Mouse (Mus musculus) gastrocnemius, postnatal 36 days (tissue): Measurements from ENCODE around the gene Prelp. TPM values are rescaled to one million over a fixed set of nuclear protein-coding genes. Genes with fewer than 3 reads are reported as not detected.
"Not testable (repeated sequence)": the region's sequence is repeated elsewhere in the genome, so short reads cannot be mapped to it uniquely, and the experiment has no call there.

Experiments
- DNase-seq, 2 experiments: peaks; one replicate each; pipeline ENCODE4 v3.0.0; 2022
- intact Hi-C: fragments of 180-260 bp; cut with DNase I; formaldehyde crosslinking; loops from one replicate; pipeline ENCODE4 v1.15.1; 2025
- long read RNA-seq, 2 experiments: library from polyadenylated mRNA; stranded (forward); transcript quantifications; one replicate each; pipeline ENCODE4 v2.0.0; 2021
- total RNA-seq, 2 experiments: library from RNA; stranded (reverse); gene quantifications; 2 replicates each; pipeline ENCODE4 v1.2.3; 2021

Prelp gene
- 10 to 100 TPM; 16.1 to 19.9 TPM for total RNA-seq
- long read RNA-seq, experiment 1, transcript Prelp-201 (3 exons, 3,615 nt) = major isoform, 10 of 16 reads
- long read RNA-seq, experiment 1, partial matches to known transcripts = 1 of 16 reads
- long read RNA-seq, experiment 1, other reads (novel, unspliced or antisense) = 5 of 16 reads
- long read RNA-seq, experiment 2, transcript Prelp-201 (3 exons, 3,615 nt) = major isoform, 9 of 18 reads
- long read RNA-seq, experiment 2, partial matches to known transcripts = 2 of 18 reads
- long read RNA-seq, experiment 2, other reads (novel, unspliced or antisense) = 7 of 18 reads

DNA sequence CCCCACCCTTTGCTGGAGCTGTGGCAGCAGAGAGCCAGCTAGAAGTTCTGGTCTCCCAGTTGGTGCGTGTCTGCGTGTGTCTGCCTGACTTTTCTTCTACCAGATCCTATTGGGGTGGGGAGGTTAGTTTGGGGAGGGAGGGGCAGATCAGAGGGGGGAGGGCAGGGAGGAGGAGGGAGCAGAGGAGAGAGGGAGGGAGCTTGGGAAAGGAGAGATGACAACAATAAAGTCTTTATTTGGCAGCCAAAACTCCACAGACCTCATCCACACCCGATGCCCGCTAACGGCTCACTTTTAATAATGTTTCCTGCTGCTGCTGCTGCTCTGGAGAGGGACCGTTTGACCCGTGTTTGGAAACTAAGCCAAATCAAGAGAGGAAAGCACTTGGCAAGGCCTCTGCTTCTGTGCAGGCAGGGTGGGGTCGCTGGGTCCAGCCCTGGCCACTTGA, at the start of gene Prelp:
Gene Prelp (minus strand): TSS at position 111 of the 448 bp plus-strand sequence.
- DNase-seq = peak; percentile 32 to 60
- intact Hi-C loops = no loop called here

DNA sequence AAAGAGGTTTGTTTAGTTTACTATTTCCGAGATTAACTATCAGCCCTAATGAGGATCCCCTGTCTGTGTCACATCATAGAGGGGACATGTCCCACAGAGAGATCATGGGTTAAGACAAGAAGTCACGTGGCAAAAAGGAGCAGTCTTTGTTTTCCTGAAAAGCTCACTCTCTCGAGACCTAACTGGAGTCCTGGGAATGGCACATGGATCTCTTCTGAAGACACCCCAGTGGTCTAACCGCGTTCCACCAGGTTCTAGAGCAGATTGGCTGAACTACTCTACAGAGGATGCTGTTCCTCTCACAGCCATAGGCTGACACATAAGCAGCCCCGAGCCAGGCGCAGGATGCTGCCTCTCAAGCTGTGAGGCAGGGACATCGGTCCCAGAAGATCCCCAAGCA, 48.2 kb upstream of the Prelp start:
- no peak for DNase-seq
- intact Hi-C loops = no loop called here

DNA sequence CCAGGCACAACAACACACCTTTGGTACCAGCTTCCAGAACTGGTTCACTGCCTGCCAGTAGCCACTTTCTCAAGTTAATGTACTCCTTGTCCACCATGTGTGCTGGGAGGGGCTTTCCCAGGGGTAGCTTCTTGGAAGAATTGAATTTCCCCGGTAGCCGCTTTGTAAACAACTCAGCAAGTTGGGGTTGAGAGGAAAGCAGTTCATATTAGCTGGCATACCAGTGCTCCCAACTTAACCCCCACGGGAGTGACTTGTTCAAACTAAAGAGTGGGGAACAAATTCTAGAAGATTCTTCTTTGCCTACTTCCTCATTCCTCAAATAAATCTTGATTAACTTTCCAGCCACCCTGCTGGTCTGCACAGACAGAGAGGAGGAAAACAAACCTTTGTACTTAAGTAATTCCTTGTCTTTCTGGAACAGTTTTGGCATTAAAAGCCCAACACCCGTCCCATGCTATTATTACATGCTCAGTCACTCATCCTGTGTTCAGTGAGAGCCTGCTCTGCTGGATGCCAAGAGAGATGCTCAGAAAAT, 47.6 kb upstream of the Prelp start:
- no peak for DNase-seq
- intact Hi-C loops = no loop called here

DNA sequence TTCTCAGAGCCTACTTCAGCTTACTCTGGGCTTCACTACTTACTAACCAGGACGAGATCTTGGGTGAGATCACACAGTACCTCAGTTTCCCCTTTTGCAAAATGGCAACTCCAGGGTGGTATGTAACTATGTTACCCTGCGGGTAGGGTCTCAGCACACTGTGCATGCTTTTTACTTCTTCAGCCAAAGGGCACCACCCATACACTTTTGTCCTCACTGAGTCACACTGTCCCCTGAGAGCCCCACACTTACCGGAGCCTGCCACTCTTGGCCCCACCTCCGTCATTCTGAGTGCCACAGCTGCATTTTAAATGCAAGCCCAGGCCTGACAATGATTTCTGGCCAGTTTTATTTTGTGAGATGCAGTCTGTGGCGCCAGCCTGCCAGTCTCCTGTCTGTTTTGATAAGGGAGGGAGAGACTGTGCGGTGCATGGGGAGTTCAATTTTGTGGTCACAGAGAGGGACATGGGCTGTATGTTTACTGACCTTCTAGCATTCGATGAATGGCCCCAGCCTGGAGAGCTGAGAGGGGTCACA, 46.3 kb upstream of the Prelp start:
- no peak for DNase-seq
- intact Hi-C loops = no loop called here

DNA sequence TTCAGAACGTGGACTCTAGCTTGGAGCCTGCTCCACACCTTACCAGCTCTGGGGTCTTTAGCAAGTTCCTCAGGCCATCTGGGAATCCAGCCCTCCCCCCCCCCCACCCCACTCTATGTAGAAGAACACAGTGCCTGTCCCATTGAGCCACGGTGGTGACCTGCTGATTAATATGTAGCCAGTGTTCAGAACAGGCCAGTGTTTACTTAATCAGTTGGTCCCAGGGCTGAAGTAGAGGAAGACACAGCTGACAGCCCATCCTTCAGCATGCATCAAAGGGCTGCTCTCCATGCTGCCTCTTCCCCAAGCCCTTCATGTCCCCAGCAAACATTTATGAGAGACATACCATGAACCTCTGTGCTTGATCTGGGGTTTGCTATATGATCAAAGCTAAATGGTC, 44.8 kb upstream of the Prelp start:
- intact Hi-C loops = no loop called here
- DNase-seq = no peak

DNA sequence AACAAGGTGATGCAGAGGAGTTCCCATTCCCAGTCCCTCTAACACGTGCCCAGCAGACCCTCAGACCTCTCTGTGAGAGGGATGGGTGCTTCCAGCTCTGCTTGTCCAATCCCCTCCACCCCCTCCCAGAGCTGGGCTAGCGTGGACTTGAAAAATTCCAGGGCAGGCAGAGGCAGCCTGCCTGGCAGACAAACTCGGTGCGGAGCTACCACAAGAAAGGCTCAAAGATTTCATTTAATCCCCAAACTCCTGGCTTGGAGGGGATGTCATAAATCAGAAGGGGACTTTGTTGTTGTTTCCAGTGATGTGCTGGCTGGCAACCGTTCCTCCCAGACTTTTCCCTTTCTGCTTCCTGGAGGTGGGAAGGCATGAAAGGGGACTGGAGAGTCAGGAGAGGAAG, 44.1 kb upstream of the Prelp start:
- DNase-seq = no peak
- intact Hi-C loops = no loop called here

DNA sequence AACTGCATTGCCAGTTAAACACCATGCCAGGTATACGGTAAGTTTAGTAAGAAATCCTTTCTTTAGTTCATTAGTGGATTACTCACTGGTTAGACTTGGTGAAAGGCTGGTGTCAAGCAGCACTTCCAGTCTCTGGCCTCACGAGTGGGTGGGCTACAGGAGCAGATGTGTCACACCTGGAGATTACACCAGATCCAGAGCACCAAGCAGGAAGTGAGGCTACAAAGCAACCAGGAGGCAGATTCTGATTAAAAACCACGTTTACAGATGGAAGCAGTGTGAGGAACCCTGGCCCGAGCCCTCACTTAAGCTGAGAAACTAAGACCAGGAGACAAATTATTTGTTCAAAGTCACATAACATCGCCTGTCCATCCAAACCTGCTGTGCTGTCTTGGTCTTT, 43.5 kb upstream of the Prelp start:
- intact Hi-C loops = loop anchor here (5.0 kb wide), 1 partner anchor 143 kb away; no protein-coding TSS in a partner anchor
- DNase-seq = no peak

DNA sequence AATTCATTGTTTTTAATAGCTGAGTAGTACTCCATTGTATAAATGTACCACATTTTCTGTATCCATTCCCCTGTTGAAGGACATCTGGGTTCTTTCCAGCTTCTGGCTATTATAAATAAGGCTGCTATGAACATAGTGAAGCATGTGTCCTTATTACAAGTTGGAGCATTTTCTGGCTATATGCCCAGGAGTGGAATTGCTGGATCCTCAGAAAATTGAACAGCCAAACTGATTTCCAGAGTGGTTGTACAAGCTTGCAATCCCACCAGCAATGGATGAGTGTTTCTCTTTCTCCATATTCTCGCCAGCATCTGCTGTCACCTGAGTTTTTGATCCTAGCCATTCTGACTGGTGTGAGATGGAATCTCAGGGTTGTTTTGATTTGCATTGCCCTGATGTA, 42.4 kb upstream of the Prelp start:
- not testable (repeated sequence) for DNase-seq
- intact Hi-C loops = loop anchor here (5.0 kb wide), 1 partner anchor 144 kb away; no protein-coding TSS in a partner anchor

DNA sequence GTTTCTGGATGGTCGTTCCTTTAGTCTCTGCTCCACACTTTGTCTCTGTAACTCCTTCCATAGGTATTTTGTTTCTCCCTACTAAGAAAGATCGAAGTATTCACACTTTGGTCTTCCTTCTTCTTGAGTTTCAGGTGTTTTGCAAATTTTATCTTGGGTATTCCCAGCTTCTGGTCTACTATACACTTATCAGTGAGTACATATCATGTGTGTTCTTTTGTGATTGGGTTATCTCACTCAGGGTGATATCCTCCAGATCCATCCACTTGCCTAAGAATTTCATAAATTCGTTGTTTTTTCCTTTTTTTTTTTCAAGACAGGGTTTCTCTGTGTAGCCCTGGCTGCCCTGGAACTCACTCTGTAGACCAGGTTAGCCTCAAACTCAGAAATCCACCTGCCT, 41.9 kb upstream of the Prelp start:
- DNase-seq = not testable (repeated sequence)
- intact Hi-C loops = loop anchor here (5.0 kb wide), 1 partner anchor 144 kb away; no protein-coding TSS in a partner anchor

DNA sequence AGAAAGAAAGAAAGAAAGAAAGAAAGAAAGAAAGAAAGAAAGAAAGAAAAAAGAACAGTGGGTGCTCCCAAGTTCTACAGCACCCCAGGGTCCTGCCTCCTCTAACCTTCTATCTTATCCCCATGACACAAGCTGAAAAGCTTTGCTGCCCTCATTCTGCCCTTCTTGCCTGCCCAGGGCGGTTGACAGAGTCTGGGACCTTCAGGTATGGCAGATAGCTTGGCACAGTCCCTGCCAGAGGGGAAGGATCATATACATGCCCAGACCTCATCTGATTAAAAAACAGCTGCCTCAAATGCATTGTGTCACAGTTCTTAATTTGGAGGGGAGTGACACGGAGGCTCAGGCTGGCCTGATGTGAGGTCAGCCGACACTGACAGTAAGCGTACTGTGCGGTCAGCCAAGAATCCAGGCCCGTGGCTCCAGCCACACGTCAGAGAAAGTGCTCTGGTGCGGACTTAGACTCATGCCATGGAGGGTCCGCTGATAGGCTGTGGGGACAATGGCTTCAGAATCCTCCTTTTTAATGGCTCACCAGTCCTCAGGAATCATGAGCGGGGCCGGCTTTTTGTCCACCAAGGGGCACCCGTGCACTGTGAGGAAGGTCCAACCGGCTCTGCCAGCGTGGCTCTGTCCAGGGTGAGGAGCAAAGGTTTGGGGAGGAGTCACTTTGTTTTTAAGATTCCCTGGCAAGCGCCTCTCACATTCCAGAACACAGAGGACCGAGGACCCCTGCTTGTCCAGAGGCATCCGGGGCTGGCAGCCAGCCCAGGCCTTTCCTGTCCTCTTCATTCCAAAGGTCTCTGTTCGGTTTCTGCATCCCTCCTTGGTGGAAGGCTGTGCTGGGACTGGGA, 40.3 kb upstream of the Prelp start:
- peak; percentile 67 to 83 for DNase-seq
- intact Hi-C loops = loop anchor here (1.0 to 5.0 kb wide), 3 partner anchors 47 to 146 kb away; no protein-coding TSS in a partner anchor

DNA sequence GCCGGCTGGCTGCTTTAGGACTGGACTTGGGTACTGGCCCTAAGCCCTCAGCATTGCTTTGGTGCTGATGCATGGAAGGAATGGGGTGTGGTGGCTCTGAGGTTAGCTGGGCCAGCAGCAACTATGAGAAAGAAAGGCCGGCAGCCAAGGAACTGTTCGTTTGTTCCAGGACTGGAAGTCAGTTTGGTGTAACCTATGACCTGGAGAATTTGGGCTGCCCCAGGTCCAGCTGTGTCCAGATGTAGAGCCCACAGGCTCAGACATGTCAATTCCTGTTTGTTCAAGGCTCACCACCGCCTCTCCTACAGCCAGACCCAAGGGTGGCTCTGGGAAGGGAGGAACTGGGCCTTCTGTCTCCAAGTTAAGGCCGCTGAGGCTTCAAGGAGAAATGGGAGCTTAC, 38.3 kb upstream of the Prelp start:
- intact Hi-C loops = no loop called here
- peak; percentile 43 to 49 for DNase-seq

DNA sequence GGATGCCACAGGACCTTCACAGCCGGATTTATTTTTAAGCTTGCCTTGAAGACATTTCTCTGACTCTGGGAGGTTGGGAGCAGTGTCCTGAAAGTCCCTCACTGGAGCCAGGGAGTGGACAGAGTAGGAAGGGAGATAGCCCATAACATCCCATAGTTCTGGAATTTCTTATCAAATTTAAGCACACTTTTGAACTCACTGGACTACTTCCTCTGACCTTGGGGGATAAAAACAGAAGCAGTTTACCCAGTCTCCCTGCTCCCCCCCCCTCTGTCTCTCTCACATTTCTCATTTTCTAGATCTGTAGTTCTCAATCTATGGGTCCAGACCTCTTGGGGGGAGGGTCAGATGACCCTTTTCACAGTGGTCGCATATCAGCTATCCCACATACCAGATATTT, 32.8 kb upstream of the Prelp start:
- intact Hi-C loops = loop anchor here (5.0 kb wide), 1 partner anchor 37 kb away; no protein-coding TSS in a partner anchor
- no peak for DNase-seq

DNA sequence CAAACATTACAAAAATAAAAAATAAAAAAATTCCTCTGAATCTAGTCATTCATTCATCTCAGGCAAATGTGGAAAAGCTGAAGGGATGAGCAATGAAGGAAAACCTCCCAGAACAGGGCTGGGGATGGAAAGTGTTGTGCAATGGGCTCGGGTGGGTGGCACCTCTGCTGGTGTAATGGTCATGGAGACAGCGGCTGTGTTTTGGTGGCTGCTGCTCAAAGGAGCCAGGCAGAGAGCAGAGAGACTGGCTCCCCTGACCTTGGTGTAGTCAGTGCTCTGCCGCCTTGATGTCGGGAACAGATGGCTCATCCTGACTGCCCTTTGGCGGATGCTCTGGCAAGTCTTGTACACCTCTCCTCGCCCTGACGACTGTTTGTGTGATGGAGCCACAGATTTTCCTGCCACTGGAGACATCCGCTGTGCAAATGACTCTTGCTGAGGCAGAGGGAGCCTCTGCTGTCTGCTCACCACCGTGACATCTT, 32.1 kb upstream of the Prelp start:
- intact Hi-C loops = loop anchor here (5.0 kb wide), 1 partner anchor 36 kb away; no protein-coding TSS in a partner anchor
- DNase-seq = peak; percentile 47 to 61

DNA sequence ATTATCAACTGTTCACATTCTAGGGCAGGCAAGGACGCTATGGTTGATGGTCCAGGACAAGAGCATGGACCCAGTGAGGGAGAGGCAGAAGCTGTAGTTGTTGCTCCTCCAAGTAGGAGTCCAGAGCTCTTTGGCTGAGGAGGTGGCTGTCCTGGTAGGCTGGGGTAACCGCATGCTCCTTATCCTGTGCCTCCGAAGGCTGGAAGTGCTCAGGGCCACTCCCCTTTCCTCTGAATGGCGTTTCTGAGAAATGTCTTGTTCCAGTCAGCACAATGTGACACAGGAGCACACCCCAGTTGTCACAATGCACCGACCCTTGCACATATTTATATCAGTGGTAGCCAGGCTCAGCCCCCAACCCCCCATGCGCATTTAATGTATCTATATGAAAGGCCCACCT, 30.4 kb upstream of the Prelp start:
- no peak for DNase-seq
- intact Hi-C loops = loop anchor here (5.0 kb wide), 1 partner anchor 34 kb away; no protein-coding TSS in a partner anchor

DNA sequence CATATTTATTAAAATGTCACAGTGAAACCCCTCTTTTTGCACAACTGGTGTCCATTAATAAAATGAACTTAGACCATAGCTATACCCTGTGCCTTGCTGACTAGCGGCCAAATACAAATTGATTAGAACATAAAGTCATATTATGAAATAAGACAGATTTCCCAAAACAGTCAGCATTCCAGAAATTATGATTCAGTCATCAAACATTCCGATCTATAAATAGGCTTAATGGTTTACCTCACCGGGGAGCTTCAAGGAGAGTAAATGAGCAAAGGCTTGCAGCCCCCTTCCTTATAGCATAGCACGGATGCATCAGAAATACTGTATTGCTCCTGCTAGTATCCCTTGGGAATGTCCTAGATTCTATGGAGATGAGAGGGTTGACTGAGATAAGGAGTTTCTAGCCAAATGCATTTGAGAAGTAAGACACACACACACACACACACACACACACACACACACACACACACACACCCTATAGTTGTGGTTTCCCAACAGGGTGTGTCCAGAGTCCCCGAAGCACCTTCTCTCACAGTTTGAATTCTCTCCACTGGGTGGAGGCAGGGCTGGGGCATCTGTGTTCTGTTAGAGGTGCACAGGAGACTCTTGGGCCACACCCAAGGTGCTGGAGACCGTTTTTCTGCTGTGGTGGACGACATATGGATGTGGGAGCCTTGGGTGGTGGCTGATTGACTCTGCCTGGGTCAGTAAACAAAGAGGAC, 29.0 kb upstream of the Prelp start:
- DNase-seq = no peak
- intact Hi-C loops = loop anchor here (5.0 kb wide), 1 partner anchor 33 kb away; no protein-coding TSS in a partner anchor

DNA sequence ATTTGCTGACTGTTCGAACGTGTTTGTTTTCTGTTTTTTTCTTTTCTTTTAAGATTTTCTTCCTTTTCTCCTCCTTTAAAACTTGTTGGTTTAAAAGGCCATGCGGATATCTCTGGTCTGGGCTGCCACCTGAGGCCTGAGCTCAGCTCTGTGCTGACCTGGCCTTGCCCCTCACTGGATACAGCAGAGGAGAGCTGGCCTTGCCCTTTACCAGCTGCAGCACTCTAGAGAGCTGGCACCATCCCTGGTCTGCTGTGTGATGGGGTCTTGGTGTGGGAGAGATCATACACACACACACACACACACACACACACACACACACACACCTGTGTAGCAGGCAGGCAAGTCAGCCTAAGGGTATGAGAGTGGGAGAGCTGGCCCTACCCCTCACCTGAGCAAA, 23.9 kb upstream of the Prelp start:
- intact Hi-C loops = no loop called here
- DNase-seq = no peak

DNA sequence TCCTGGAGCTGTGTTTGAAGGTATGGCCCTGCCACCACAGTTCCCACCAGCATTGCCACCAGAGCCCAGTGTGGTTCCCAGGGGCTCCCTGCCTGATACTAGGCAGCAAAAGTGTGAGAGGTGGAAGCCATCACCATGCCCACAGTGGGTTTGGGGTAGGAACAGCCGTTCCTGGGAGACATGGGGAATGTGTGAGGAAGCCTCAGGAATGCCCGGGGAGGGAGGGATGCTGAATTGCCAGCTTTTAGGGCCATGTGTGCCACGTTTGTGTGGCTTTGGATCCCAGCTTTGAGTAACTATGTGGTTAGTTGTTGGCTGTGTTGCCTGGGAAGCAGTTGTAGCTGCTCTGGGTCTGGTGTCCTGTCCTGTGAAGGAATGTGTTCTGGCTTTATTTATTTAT, 20.7 kb upstream of the Prelp start:
- intact Hi-C loops = no loop called here
- DNase-seq = no peak

DNA sequence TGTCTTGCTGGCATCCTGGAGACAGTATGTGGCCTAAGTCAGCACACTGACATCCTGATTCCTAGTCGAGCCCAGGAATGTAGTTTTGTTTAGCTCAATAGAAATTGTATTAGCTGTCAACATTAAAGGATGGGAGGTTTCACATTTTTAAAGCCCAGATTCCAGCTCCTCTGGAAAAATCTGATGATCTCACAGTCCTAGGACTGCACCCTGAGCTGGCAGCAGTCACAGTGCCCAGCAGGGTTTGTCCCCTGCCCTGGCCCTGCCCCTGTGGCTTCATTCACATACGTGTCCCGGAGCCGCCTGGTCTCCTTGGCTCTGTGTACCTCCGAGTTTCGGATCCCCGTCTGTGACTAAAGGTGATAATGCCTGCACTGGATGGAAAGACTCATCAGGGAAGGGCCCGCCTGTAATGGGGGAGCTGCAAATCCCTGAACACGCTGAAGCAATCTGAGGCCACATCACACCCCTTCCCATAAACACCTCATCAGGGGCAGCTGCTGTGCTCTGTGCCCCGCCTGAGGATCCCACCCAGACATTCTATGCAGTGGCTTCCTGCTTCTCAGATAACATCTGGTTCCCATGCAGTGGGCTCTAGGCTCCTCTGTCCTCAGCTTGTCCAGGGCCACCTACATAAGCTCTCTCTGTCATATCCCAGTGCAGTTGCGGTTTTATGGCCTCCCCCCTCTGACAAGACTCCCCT, 20.1 kb upstream of the Prelp start:
- no peak for DNase-seq
- intact Hi-C loops = no loop called here

DNA sequence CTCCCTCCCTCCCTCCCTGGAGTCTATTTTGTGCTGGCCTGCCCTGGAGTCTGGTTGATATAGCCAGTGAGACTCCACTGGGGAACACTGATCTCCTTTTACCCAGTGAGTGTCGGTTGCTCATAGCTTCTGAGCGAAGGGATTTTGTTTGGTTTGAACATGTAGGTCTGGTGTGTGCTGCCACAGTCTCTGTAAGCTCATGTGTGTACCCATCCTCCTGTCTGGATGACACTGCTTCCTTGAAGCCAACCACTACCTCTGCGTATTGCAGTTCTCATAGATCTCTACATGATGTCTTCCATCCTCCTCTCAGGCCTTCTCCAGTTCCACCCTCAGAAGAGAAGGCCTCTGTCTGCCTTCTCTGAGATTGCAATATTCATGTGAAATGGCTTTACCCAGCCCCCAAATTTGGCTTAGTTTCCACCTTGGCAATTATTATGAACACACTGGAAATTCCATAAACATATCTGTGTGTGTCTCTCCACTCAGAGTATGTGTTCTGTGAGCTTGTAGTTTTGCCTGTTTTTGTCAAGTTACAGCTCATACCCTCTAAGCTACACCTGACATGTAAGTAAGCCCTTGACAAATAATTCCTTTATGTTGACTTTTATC, 19.4 kb upstream of the Prelp start:
- DNase-seq = no peak
- intact Hi-C loops = no loop called here
